Mouse (Mus musculus) liver, postnatal 0 days (tissue): ENCODE results near the gene Dock1. TPM values are rescaled to one million over a fixed set of nuclear protein-coding genes. Genes with fewer than 3 reads are reported as not detected.
A peak's percentile ranks its signal among the peaks of the same experiment; 100 is the strongest.

Experiments
- ATAC-seq: fragments of 200-750 bp; cut with Nextera tagmentation; 2 replicates; pipeline ENCODE4 v1.8.0; 2017; ENCODE audit warnings: mild to moderate bottlenecking, moderate library complexity
- DNase-seq: peaks from one replicate; pipeline ENCODE4 v3.0.0-alpha.2; 2016
- H3K27ac ChIP-seq: fragments of 300-500 bp; sonication (generic); 2 replicates; pipeline ENCODE4 v1.5.1; 2014; ENCODE audit warnings: antibody characterized with exemption, moderate library complexity, mild to moderate bottlenecking, low read depth
- H3K27me3 ChIP-seq: fragments of 300-500 bp; sonication (generic); 2 replicates; pipeline ENCODE4 v1.6.1; 2014; ENCODE audit warnings: low read length, control low read depth, mixed read lengths; ENCODE audit not compliant: insufficient read depth
- H3K36me3 ChIP-seq: fragments of 300-500 bp; sonication (generic); replicated peaks from 2 replicates; pipeline ENCODE4 v1.6.1; 2014; ENCODE audit warnings: mild to moderate bottlenecking, control low read depth, low read length, moderate library complexity, mixed read lengths; ENCODE audit not compliant: insufficient read depth
- H3K4me1 ChIP-seq: fragments of 300-500 bp; sonication (generic); 2 replicates; pipeline ENCODE4 v1.6.1; 2014; ENCODE audit warnings: antibody characterized with exemption, mild to moderate bottlenecking, control low read depth; ENCODE audit not compliant: insufficient read depth
- H3K4me2 ChIP-seq: fragments of 300-500 bp; sonication (generic); 2 replicates; pipeline ENCODE4 v1.6.1; 2014; ENCODE audit warnings: low read depth, mild to moderate bottlenecking, low read length, moderate library complexity, mixed read lengths
- H3K4me3 ChIP-seq: fragments of 300-500 bp; sonication (generic); 2 replicates; pipeline ENCODE4 v1.5.1; 2014; ENCODE audit warnings: low read depth, low read length
- H3K9ac ChIP-seq: fragments of 300-500 bp; sonication (generic); replicated peaks from 2 replicates; pipeline ENCODE4 v1.6.1; 2014; ENCODE audit warnings: mild to moderate bottlenecking, moderate library complexity
- H3K9me3 ChIP-seq: fragments of 300-500 bp; sonication (generic); 2 replicates; pipeline ENCODE4 v1.6.1; 2016; ENCODE audit warnings: mild to moderate bottlenecking, control low read depth, low read length, mixed read lengths
- CTCF ChIP-seq: sonication (generic); IDR thresholded peaks from 2 replicates; pipeline ENCODE4 v1.5.1; 2016; ENCODE audit warnings: antibody characterized with exemption, low read depth
- EP300 ChIP-seq: IDR thresholded peaks from 2 replicates; pipeline ENCODE4 v1.6.1; 2016; ENCODE audit warnings: antibody characterized with exemption, low read depth, mild to moderate bottlenecking
- WGBS: fragments of 180-500 bp; shearing (Covaris S2); extraction: QIAGEN DNeasy Blood & Tissue Kit; methylation state at CpG from one replicate; pipeline ENCODE4 v1.1.7; 2014; ENCODE audit not compliant: insufficient replicate concordance; 5-methylcytosine and 5-hydroxymethylcytosine counted together
- polyA plus RNA-seq: library from polyadenylated mRNA; unstranded; fragments of >200 nt; fragmentation: Nextera tagmentation; extraction: Ambion mirVana; gene quantifications from 2 replicates; pipeline ENCODE4 v1.2.1, GENCODE M21; 2015

The Dock1 gene
- polyA plus RNA-seq, 1 experiment from 2014 or later: 3.2 TPM

DNA sequence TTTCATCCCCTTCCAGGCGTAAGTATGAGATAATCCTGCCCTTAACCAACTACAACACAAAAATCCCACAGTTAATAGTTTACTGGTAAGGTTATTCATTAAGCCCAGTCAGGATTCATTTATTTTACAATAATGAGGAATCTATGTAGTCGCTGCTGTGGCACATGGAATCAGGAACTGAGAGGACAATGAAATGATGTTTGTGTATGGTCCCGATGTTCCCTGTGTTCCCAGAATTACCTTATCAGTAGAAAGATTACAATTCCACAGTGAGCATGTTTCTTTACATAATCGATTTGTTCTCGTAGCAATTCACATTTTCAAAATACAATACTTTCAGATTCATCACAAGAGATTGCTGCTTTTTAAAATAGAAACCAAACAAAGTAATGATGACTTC lies 83.0 kb downstream of the Dock1 start:
- Histone ChIP-seq H3K27me3 (no peaks in the 10 kb centered on the region), H3K4me3 (no peak overlapping the region), H3K9ac (no peak overlapping the region), H3K9me3 (no peaks in the 10 kb centered on the region), H3K27ac (no peak overlapping the region), H3K36me3 (peaks cover 18% of the 10 kb centered on the region), H3K4me1 (no peaks in the 10 kb centered on the region), H3K4me2 (no peak overlapping the region)
- TF ChIP-seq CTCF: no peak
- no peak for TF ChIP-seq EP300
- peak; percentile 84 for ATAC-seq
- DNase-seq: no peak
- 58% methylated on average over 5 of the region's 5 CpGs for WGBS

DNA sequence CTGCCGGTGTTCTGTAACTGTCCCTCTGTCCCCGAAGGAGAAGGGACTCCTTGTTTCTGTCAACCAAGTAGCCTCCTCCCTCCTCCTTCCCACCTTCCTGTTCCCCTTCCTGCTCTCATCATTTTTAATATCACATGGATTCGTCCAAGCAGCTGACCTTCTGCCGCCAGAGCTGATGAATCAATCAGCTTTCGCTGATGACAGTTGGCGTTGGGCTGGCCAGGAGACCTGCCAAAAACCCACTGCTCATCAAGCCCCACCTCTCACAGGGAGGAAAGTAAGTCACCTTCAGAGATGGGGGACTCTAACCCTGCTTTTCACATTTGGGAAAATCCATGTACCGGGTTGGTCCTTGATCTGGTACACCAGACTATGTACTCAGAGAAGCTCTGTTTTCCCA lies 87.2 kb downstream of the Dock1 start:
- TF ChIP-seq CTCF: no peak
- no peak for TF ChIP-seq EP300
- DNase-seq (no peak), ATAC-seq (no peak)
- Histone ChIP-seq H3K36me3 (peaks cover 28% of the 10 kb centered on the region; the same call in 1 of the 2 replicates), H3K4me3 (no peak overlapping the region), H3K27ac (no peak overlapping the region), H3K4me1 (no peaks in the 10 kb centered on the region), H3K4me2 (no peak overlapping the region), H3K9ac (no peak overlapping the region), H3K27me3 (no peaks in the 10 kb centered on the region), H3K9me3 (no peaks in the 10 kb centered on the region)
- WGBS: 82% methylated on average over 7 of the region's 7 CpGs

DNA sequence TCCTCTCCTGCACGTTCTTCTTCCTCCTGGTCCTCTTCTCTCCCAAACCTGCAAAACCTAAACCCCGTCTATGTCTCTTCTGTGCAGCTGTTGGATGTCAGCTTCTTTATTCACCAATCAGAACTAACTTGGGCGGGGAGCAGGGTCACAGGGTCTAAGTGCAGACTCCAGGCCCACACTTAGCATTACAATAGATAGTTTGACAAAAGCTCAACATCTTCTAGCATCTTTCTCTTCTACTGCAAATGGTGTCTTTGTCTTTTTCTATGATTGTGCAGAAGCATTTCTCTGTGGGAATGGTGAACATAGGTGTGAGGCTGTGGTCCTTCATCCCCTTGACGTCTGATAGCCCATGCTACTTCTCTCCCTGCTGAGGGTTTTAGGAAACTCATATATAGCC lies 91.3 kb downstream of the Dock1 start:
- H3K36me3 ChIP-seq: peaks cover 34% of the 10 kb centered on the region
- H3K9ac ChIP-seq: no peak overlapping the region
- no peaks in the 10 kb centered on the region for H3K4me1 ChIP-seq
- no peak for DNase-seq
- 64% methylated on average over 4 of the region's 4 CpGs for WGBS
- H3K4me3 ChIP-seq: no peak overlapping the region
- ATAC-seq: no peak
- TF ChIP-seq EP300 (no peak), CTCF (no peak)
- H3K27me3 ChIP-seq: no peaks in the 10 kb centered on the region
- no peaks in the 10 kb centered on the region for H3K9me3 ChIP-seq
- no peak overlapping the region for H3K27ac ChIP-seq
- no peak overlapping the region for H3K4me2 ChIP-seq

DNA sequence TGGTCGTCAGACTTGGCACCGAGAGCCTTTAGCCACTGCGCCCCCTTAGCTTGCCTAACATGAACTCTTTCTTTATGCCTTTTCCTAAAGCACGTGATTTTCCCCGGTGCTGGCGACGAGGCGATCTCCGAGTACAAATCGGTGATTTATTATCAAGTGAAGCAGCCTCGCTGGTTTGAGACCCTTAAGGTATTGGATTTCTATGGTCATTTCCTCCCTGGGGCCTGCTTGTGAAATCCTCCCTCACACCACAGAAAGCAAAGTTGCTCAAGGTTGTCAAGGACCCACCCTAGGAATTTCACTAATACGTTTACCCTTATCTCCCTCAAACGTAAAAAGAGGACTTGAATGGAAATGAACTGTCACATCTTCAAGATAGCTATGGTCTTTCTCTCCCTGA lies 94.7 kb downstream of the Dock1 start:
- DNase-seq (no peak), ATAC-seq (no peak)
- no peak for TF ChIP-seq EP300
- TF ChIP-seq CTCF: no peak
- Histone ChIP-seq H3K4me2 (no peak overlapping the region), H3K4me1 (no peaks in the 10 kb centered on the region), H3K36me3 (peaks cover 28% of the 10 kb centered on the region), H3K4me3 (no peak overlapping the region), H3K9me3 (no peaks in the 10 kb centered on the region), H3K27me3 (no peaks in the 10 kb centered on the region), H3K9ac (no peak overlapping the region), H3K27ac (no peak overlapping the region)
- WGBS: 76% methylated on average over 13 of the region's 13 CpGs

DNA sequence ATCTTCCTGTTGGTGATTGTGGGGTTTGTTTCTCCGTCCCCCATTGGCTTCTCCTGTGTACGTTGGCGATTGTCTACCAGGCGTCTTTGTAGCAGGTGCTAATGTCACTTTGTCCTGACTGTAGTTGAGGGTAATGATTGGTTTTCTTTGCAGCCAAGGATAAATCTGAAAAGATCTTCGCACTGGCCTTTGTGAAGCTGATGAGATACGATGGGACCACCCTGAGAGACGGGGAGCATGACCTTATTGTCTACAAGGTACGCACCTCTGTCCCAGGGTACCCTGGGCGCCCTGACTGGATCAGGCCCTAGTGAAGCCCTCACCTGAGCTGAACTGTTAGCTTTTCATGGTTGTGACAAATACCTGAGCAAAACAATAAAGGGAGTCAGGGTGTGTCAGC lies 100.9 kb downstream of the Dock1 start:
- H3K9ac ChIP-seq: no peak overlapping the region
- H3K36me3 ChIP-seq: peaks cover 27% of the 10 kb centered on the region
- H3K4me1 ChIP-seq: no peaks in the 10 kb centered on the region
- no peak overlapping the region for H3K27ac ChIP-seq
- ATAC-seq (no peak), DNase-seq (no peak)
- no peaks in the 10 kb centered on the region for H3K9me3 ChIP-seq
- H3K4me3 ChIP-seq: no peak overlapping the region
- TF ChIP-seq EP300 (no peak), CTCF (no peak)
- no peaks in the 10 kb centered on the region for H3K27me3 ChIP-seq
- 89% methylated on average over 9 of the region's 9 CpGs for WGBS
- H3K4me2 ChIP-seq: no peak overlapping the region

DNA sequence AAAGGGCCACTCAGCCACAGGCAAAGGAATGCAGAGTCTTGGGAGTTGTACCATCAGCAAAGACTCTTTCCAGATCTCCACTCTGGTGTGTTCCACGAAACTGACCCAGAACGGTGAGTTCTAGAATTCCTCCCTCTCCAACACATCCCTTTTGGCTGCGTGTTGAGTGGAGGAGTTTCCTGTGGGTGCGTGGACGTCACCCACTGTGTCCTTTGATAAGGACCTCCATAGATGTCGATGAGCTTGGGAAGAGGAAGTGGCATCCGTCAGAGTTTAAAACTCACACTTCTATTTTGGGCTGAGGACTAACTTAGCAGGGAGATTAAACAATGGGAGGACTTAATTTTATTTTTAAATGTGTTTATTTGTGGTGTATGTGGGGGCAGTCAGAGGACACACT lies 101.9 kb downstream of the Dock1 start:
- Histone ChIP-seq H3K9ac (no peak overlapping the region), H3K27me3 (no peaks in the 10 kb centered on the region), H3K36me3 (peaks cover 30% of the 10 kb centered on the region), H3K4me3 (no peak overlapping the region), H3K27ac (no peak overlapping the region), H3K9me3 (no peaks in the 10 kb centered on the region), H3K4me2 (no peak overlapping the region), H3K4me1 (no peaks in the 10 kb centered on the region)
- DNase-seq (no peak), ATAC-seq (no peak)
- WGBS: 42% methylated on average over 7 of the region's 7 CpGs
- TF ChIP-seq EP300 (no peak), CTCF (no peak)

DNA sequence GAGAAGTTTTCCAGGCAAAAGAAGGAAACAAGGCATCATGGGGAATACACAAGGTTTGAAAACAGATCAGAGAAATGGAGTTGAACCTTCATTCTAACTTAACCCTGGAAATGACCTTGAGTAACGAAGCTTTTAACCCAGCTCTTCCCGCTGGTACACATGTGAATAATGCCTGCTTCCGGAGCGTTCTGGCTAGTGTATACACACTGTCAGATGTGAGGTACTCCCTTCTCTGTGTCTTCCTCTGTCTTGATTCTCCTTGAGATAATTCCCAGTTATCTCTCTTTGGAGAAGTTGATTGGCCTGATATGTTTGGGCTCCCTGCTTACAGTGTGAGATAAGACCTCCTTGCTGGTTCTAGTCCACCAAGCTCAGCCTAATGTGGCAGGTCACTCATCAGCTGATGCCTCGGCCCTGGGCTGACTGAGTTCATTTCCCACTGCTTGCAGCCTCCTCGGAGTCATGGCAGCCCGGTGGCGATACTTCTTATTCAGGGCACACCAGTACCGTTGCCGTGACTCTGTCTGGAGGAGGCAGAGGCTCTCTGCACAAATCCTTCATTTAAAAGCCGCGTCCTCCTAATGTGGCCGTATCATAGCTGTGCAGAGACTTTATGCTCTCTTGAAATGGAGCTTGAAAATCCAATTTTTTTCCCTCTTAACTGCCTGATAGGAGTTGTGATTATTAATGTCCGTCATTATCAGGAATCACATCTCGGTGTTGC lies 102.6 kb downstream of the Dock1 start:
- Histone ChIP-seq H3K9me3 (no peaks in the 10 kb centered on the region), H3K4me2 (no peak overlapping the region), H3K36me3 (peaks cover 30% of the 10 kb centered on the region), H3K4me1 (no peaks in the 10 kb centered on the region), H3K27ac (no peak overlapping the region), H3K27me3 (no peaks in the 10 kb centered on the region), H3K9ac (no peak overlapping the region), H3K4me3 (no peak overlapping the region)
- WGBS: 80% methylated on average over 15 of the region's 15 CpGs
- no peak for DNase-seq
- TF ChIP-seq EP300 (no peak), CTCF (no peak)
- no peak for ATAC-seq
